Mouse (Mus musculus) ovary, adult 10 weeks (tissue): ENCODE results near the gene Lrmda. TPM values are rescaled to one million over a fixed set of nuclear protein-coding genes. Genes with fewer than 3 reads are reported as not detected.

Source experiments
- polyA plus RNA-seq: library from polyadenylated mRNA; stranded (reverse); fragments of 350-450 nt; fragmentation: Illumina TruSeq; extraction: RNeasy Lipid Tissue Mini Kit (QIAGEN cat#74804); gene quantifications from one replicate; pipeline ENCODE4 v1.2.3, GENCODE M21; 2014

The Lrmda gene
- polyA plus RNA-seq = 2.6 TPM

DNA sequence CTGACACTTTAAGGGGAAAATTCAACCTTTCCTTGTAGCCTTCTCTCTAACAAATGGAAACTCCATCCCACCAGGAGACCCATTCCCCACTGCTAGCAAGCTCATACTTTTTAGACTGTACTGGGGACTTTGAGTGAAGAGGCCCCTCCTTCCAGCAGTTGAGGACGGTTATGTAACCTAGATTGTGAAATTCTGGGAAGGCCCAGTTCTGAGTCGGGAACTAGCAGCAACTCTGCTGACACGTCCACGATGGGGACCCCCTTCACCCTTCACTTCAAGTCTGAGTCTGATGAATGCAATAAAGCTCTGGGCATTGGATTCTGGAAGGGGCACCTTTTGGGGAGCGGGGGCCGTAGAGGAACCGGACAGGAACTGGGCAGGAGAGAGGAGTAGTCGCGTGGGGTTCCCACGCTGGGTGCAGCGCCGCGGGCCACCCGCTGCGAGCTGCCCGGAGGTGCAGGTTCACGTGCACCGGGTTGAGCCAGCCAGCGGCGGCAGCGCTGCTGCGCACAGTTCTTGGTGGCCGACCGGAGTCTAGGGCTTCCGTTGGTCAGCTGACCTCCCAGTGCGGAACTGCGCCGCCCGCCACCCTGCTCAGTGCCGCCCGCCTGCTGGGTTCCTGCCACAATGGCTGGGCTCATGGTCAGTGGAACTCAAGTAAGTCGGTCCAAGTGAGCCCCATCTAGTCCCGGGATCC lies at the start of gene Lrmda:
Gene Lrmda (plus strand): TSS at position 461 of the 697 bp plus-strand sequence.

DNA sequence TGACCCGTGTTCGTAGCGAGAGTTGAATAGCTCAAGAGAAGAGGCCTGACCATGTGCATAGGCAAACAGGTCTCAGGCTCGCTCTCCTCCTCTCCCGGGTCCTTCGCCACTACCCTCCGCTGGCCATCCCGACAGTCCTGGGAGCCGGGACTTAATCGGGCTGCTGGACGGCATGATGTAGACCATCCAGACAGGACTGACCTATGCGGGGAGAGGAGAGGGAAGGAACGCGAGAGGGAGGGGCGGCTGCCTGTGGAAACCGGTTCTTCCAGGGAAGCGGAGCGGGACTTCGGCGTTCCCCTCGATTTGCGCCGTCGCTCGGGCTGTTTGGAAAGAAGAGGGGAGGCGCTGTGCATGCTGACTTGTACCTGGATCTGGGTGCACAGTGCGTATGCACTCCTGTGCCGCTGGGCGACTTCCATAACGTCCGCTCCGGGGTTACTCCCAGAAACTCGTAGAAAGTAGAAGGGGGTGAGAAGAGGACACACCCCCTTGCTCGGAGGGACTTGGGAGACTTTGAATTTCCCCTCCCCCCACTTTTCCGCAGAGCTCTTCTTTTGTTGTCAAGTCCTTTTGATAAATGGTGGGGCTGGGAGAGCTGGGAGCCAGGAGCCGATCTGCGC lies 30.1 kb upstream of the Lrmda start, which contains the start of gene Zfp503:
Gene Zfp503 (minus strand): TSS at position 311 of the 623 bp plus-strand sequence.

Other genes starting within 250 kb of the Lrmda start
- gene Vdac2, start 194.5 kb upstream of the Lrmda start, polyA plus RNA-seq = 299 TPM
- gene Comtd1, start 170.7 kb upstream of the Lrmda start, polyA plus RNA-seq = not detected
- gene Zfp503, start 30.1 kb upstream of the Lrmda start, polyA plus RNA-seq = 52.4 TPM